ENCODE assay signal across 9 mouse cellular contexts in genomic region chr17:26576833-26577232, GRCm38 (mm10). TPM values are rescaled to one million over a fixed set of nuclear protein-coding genes. Genes with fewer than 3 reads are reported as not detected.
DNase-seq lines count a peak whose midpoint lies in the region; ATAC-seq and TF ChIP-seq lines count a peak whose summit lies in the region.
"Had no signal": no experiment of that assay in that cellular context is flagged by ENCODE, and none has a peak within 500 bp of the region (broad histone marks: within the 10 kb centered on the region; RNA-seq: fewer than 3 reads in every experiment).

No protein-coding gene starts in this region.

- peak; percentile 64 to 68 for DNase-seq in lung, adult 18-20 months
- DNase-seq in lung, postnatal 25 days (ENCODE audit: low spot score): no peak
- DNase-seq in gastrocnemius, postnatal 14 days: peak; percentile 88
- DNase-seq in heart, postnatal 0 days (ENCODE audit: low spot score): peak; percentile 58
- DNase-seq in frontal cortex, postnatal 36 days (ENCODE audit: low spot score in 2 of 2): no peak
- DNase-seq in natural killer cell, adult 2 months (ENCODE audit: low spot score in 2 of 2): no peak
- DNase-seq: layer of hippocampus, postnatal 36 days had no signal

- H3K27ac ChIP-seq in heart, postnatal 0 days (ENCODE audit: low read depth): peak overlapping the region; percentile 76
- H3K27ac ChIP-seq in stomach, embryonic 16.5 days (ENCODE audit: low read length): peak overlapping the region; percentile 15; the same call in 1 of the 2 replicates

- H3K4me1 ChIP-seq in heart, postnatal 0 days (ENCODE audit: control insufficient read depth, insufficient read depth): peaks cover 68% of the 10 kb centered on the region
- H3K4me1 ChIP-seq in stomach, embryonic 16.5 days (ENCODE audit: control insufficient read depth, insufficient read depth, low read length): peaks cover 19% of the 10 kb centered on the region

- H3K9me3 ChIP-seq in heart, postnatal 0 days (replicated peaks; ENCODE audit: control insufficient read depth, low read length): no peaks in the 10 kb centered on the region
- no peaks in the 10 kb centered on the region for H3K9me3 ChIP-seq in stomach, embryonic 16.5 days (replicated peaks; ENCODE audit: control insufficient read depth, low read length)

- intact Hi-C loops in gastrocnemius, postnatal 14 days (cut with DNase I; ENCODE audit: low total_unique reads): loop anchor here (10.0 kb wide), 1 partner anchor 62 kb away; no protein-coding TSS in a partner anchor

- H3K4me2 ChIP-seq in heart, postnatal 0 days (ENCODE audit: low read depth, low read length): no peak overlapping the region
- H3K4me2 ChIP-seq in stomach, embryonic 16.5 days (ENCODE audit: low read depth, low read length): no peak overlapping the region

- no peak overlapping the region for H3K9ac ChIP-seq in heart, postnatal 0 days (replicated peaks; ENCODE audit: low read depth, low read length)
- no peak overlapping the region for H3K9ac ChIP-seq in stomach, embryonic 16.5 days (ENCODE audit: low read length)

- no peak for TF ChIP-seq CTCF in heart, postnatal 0 days (IDR thresholded peaks at IDR 0.05; ENCODE audit: low read depth)

- H3K36me3 ChIP-seq in heart, postnatal 0 days (replicated peaks; ENCODE audit: control insufficient read depth, insufficient read depth, low read length): no peaks in the 10 kb centered on the region
- H3K36me3 ChIP-seq in stomach, embryonic 16.5 days (ENCODE audit: control insufficient read depth, insufficient read depth, low read length): no peaks in the 10 kb centered on the region

- H3K4me3 ChIP-seq in heart, postnatal 0 days (ENCODE audit: low read depth, low read length): no peak overlapping the region
- no peak overlapping the region for H3K4me3 ChIP-seq in stomach, embryonic 16.5 days (replicated peaks; ENCODE audit: low read length)

- TF ChIP-seq EP300 in heart, postnatal 0 days (IDR thresholded peaks at IDR 0.05; ENCODE audit: low read depth): no peak; the same call in 1 of the 2 replicates

- no peaks in the 10 kb centered on the region for H3K27me3 ChIP-seq in heart, postnatal 0 days (ENCODE audit: control insufficient read depth, insufficient read depth, low read length)
- H3K27me3 ChIP-seq in stomach, embryonic 16.5 days (ENCODE audit: control insufficient read depth, insufficient read depth, low read length): no peaks in the 10 kb centered on the region

- peak; percentile 42; the same call in 1 of the 2 replicates for ATAC-seq in heart, postnatal 0 days (ENCODE audit: insufficient read depth, low read depth)
- no peak for ATAC-seq in stomach, embryonic 16.5 days (ENCODE audit: insufficient read depth, low FRiP score)
- ATAC-seq: forebrain, embryonic 14.5 days had no signal

- 21% methylated on average over 7 of the region's 7 CpGs for WGBS in heart, postnatal 0 days
- 64% methylated on average over 7 of the region's 7 CpGs for WGBS in stomach, embryonic 16.5 days

RNA-seq across cellular contexts. Expression of gene Dusp1, which starts 14.9 kb away (rescaled TPM):
- 10 to 100 TPM; 30.8 to 77.9 TPM for total RNA-seq in gastrocnemius, postnatal 14 days (2021)
- total RNA-seq in heart, postnatal 0 days (2014; rRNA removed; ENCODE audit: low replicate concordance): 105 and 114 TPM in 2 replicates
- 23.1 and 24.0 TPM in 2 replicates for polyA plus RNA-seq in heart, postnatal 0 days (2015; fragmentation: Nextera tagmentation; extraction: Ambion mirVana)
- polyA plus RNA-seq in stomach, embryonic 16.5 days (2015; fragmentation: Nextera tagmentation; extraction: Ambion mirVana): 18.3 and 20.4 TPM in 2 replicates

RNA-seq across cellular contexts. Expression of gene Ergic1, which starts 15.5 kb away (rescaled TPM):
- 10 to 100 TPM; 71.4 to 87.7 TPM for total RNA-seq in gastrocnemius, postnatal 14 days (2021)
- total RNA-seq in heart, postnatal 0 days (2014; rRNA removed; ENCODE audit: low replicate concordance): 148 and 152 TPM in 2 replicates
- 50.8 and 53.3 TPM in 2 replicates for polyA plus RNA-seq in heart, postnatal 0 days (2015; fragmentation: Nextera tagmentation; extraction: Ambion mirVana)
- polyA plus RNA-seq in stomach, embryonic 16.5 days (2015; fragmentation: Nextera tagmentation; extraction: Ambion mirVana): 111 and 116 TPM in 2 replicates

Comparison
In these comparisons a context has a peak if more than half of its experiments do, and no peak if none do; other contexts are left out.
1. DNase-seq: peak in lung, adult 18-20 months (2 of 2), gastrocnemius, postnatal 14 days (single experiment) and heart, postnatal 0 days (single experiment); none in lung, postnatal 25 days (single experiment), frontal cortex, postnatal 36 days (0 of 2) and natural killer cell, adult 2 months (0 of 2).